Mouse (Mus musculus) G1E (cell line): ENCODE measurements around the gene C3.

Experiments used
- CTCF ChIP-seq: IDR thresholded peaks from 2 replicates; pipeline ENCODE4 v1.5.1; 2012; ENCODE audit warnings: low read depth, low read length, inconsistent platforms, mixed read lengths
- TAL1 ChIP-seq: conservative IDR thresholded peaks from 2 replicates; pipeline ENCODE4 v1.6.1; 2012; ENCODE audit warnings: low read depth, low read length, inconsistent platforms, mixed read lengths

GRCm38 (mm10) chr17:57243650-57244370 lies 15.9 kb upstream of the C3 start:
- TF ChIP-seq CTCF: no peak
- TF ChIP-seq TAL1: no peak
